Mouse (Mus musculus): ENCODE data around the gene Grap2. TPM values are rescaled to one million over a fixed set of nuclear protein-coding genes. Genes with fewer than 3 reads are reported as not detected.

Grap2 gene
- total RNA-seq, 2 experiments from 2014 or later, result 0.64 to 1.3 TPM

Small RNA genes within 50 kb of the gene (microRNA-seq; reads per million reads assigned to microRNA genes)
- gene Mir6957, result 0 reads per million in 2 experiments

Other genes starting within 250 kb of the Grap2 start
- not detected for gene Enthd1, start 7.4 kb upstream of the Grap2 start, total RNA-seq (2021)
- gene Fam83f, start 99.3 kb downstream of the Grap2 start, total RNA-seq (2021), result under 1 TPM; 0.30 to 0.46 TPM
- gene Tnrc6b, start 138.7 kb downstream of the Grap2 start, total RNA-seq (2021), result 100 to 1,000 TPM; 110 to 131 TPM

Data from left cerebral cortex, postnatal 25 days (tissue).